Mouse (Mus musculus) retina, postnatal 7 days (tissue): ENCODE measurements around the gene Msh3.

Experiments
- DNase-seq: peaks from one replicate; pipeline ENCODE4 v3.0.0-alpha.2; 2012; ENCODE audit warnings: low read depth, low spot score

Gene Msh3

GRCm38 (mm10) chr13:92330621-92331020 is 24.2 kb downstream of the Msh3 start:
- no peak for DNase-seq

DNA sequence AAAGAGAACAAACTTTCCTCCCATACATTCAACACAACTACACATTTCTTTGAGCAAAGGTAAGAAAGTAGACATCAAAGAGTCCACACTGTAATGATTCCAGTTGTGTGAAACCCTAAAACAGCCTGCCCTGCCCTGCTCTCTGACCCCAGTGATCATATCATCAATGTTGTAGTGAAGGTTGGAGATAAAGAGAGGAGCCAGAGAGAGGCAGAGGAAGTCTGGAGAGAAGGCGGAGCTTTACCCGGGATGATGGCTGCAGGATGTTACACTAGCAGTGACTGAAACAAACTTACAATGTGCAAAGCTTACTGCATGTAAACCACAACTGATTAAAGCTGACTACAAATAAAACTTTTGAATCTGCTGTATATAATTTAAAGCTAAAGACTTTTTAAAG is 26.8 kb downstream of the Msh3 start:
- no peak for DNase-seq

- no peak for DNase-seq
Observed at GRCm38 (mm10) chr13:92326030-92326429, 28.8 kb downstream of the Msh3 start.

DNA sequence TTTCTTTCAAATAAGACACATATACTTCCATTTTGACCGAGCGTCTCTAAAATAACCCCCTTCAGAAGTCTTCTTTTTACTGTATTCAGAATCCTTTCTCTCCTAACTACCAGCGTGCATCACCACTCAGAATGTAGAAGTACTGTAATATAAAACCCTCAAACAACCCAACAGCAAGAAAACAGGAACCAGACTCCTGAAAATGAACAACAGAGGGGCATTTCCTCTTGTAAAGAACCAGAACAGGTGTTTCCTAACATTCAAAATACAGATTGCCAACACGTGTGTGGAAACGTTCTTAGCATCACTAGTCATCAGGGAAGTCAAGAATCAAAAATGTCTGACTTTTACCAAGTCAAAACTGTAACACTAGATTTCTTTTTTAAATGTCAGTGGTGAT is 34.0 kb downstream of the Msh3 start:
- DNase-seq = no peak

DNA sequence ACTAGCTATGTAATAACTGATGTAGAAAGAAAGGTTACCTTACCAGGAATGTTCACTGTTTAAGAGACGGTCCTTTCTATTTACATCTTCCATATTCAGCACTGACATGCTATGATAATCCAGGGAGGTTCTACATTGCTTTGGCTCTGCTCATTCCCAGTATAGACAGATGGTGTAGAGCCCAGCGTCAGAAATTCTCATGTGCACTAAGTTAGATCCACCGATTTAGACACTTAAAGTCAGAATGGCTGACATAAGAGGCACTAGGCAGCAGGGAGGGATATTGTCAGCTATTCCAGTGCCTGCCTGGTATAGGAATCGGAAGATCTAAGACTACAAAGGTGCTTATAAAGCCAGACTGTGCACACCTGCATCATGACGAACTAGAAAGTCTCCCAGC is 40.2 kb downstream of the Msh3 start:
- DNase-seq = no peak

DNA sequence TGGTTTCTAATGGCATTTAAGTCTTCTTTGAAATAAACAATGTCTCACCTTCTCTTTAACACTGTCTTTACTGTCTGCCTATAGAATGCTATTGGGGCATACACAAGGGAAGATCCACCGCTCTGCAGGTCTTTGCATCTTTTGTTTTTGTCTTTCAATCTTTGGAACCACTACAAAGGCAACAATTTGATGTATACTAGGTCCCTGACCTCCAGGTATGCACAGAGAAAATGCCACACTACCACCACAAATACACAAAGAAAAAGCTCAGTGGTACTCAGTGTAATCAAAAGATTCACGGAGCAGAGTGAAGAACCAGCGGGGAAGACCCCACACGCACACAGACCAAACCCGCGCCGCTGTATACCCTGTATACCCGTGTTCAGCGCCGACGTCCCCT is 49.1 kb downstream of the Msh3 start, which contains the start of gene Gm20379:
Gm20379 (plus strand) TSS at position 301 of the 400 bp plus-strand sequence.
- no peak for DNase-seq

GRCm38 (mm10) chr13:92304291-92304690 is 50.5 kb downstream of the Msh3 start:
- DNase-seq = no peak

DNA sequence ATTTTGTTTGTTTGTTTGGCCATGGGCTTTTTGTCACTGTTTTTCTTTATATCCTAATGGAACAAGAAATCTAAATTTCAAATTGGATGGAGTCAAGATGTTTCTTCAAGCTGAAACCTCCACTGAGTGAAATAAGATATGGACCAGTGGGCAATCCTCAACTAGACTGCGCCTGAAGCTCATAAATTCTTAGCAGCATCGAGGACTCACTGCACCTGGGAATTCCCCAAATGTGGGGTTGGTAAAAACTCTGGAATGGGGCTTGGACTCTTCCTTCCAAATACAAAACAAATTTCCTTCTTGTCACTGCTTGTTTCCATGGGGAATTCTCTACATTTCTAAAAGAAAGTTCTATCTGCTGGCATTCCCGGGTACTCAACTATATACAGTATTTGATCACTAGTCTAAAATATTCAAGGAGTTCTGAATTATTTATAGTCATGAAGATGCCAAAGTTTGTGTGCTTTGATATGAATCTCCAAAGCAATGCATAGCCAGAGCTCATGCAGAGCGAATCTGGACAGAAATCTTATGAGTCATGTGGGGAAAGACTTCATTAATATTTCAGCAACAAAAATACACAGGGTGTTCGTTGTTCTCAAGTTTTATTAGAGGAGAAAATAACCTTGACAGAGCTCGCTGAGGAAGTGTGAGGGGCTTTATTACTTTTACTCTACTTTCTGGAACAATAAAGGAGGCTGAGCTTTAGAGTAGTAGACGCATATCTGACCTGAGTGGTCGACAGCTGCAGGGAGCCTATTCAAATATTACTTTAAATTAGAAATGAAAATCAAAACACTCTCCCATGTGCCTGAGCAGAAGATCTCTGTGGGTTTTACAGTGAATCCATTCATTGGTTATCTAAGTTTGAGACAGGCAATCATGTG is 51.5 kb downstream of the Msh3 start:
- DNase-seq = no peak

DNA sequence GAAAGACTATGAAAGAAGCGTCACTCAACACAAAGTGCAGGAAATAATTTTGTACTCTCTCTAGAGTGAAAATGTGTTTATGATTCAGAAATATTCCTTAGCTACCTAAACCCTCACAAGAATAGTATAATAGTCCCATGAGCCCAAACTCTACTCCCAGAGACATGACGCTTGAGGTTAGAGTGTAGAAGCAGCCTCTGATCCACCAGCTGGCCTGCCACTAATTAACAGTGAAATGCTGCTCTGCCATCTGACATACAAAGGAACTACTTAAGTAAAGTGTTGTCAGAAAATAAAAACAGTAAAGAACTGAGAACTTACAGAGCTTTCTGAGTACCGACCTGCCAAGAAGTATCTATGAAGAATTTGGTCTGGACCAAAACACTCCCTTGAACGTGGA is 52.3 kb downstream of the Msh3 start:
- DNase-seq = no peak

GRCm38 (mm10) chr13:92301754-92302153 is 53.0 kb downstream of the Msh3 start:
- DNase-seq = no peak

DNA sequence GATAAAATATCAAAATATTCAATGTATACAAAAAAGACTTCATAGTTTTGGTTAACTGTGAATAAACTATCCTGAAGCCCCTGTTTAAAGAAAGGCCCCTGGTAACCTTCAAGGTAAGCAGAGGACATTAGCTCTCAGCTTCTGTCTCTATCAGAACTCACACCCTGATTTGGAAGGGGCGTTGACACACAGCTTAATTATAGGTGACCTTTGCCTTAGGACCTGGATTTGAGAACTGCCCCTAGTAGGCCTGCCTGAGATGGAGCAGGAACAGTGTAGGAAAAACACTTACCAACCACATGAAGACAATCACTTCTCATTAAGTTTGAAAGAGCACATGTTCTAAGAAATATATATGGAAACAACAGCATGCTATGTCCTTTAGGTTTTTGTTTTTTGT is 55.3 kb downstream of the Msh3 start:
- DNase-seq = no peak

DNA sequence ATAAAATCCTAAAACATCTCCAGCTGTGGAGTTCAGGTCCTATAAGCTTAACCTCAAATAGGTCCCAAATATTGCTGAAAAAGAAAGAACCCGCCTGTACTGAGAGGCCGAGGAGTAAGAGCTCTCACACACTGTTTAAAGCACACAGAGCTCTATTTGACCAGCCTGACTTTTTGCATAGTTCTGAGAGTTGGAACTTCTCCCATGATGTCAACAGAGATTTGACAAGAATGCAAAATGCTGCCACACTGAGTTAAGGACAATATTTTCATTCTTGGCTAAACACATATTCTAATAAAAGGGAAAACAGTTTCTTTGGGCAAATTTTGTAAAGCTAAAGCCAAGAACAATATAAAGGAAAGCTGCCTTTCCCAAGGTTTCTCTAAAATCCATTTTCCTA is 57.8 kb downstream of the Msh3 start:
- DNase-seq = no peak

DNA sequence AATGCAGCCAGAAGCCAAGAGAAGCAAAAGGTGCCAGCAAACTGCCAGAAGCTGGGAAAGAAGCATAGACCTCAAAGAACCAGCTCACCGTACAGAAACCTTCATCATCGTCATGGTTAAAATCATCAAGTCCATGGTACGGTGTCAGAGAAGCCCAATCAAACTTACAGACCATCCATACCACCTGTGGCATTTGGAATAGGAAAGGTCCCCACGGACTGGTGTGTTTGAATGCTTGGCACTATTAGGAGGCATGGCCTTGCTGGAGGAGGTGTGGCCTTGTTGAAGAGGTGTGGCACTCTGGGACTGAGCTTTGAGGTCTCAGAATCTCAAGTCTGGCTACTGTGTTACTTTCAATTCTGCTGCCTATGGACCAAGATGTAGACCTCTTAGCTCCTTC is 58.3 kb downstream of the Msh3 start:
- no peak for DNase-seq

GRCm38 (mm10) chr13:92293883-92294282 is 60.9 kb downstream of the Msh3 start:
- no peak for DNase-seq

DNA sequence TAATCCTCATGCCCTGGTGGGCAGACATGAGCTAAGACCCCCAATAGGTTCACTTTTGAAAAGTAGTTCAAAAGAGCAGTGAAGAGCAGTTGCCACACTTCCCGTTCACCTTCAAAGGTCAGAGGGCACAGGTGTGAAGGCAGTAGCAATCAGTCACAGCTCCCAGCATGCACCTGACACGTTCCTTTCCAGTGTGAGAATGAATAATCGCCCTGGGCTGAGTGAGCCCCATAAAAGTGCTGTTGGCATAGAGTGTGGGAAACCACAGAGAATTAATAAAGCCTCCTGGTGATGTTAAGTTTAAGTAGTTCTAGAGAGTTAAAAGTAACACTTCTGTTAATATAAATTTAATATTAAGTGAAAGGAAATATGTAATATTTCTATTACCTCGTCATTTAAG is 63.2 kb downstream of the Msh3 start:
- no peak for DNase-seq

GRCm38 (mm10) chr13:92277027-92277426 is 77.8 kb downstream of the Msh3 start:
- no peak for DNase-seq

GRCm38 (mm10) chr13:92275292-92275691 is 79.5 kb downstream of the Msh3 start:
- DNase-seq = no peak

GRCm38 (mm10) chr13:92274274-92275198 is 80.3 kb downstream of the Msh3 start:
- DNase-seq = no peak

DNA sequence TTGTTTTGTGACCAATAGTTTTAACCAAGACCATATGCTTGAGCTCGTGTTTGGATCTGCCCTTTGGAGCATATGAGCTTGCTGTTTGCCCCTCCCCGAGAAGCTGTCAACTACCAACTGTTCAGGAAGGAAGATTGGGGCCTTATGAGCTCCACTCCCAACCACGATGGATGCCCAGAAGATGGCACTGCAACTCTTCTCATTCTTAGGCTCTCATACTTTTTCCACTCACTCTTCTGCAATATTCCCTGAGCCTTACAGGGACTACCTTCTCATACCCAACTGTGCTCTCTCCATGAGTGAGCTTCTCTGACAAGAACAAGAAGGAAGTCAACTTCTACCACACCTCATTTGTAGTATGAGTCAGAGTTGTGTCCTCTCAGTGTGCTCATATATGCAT is 87.7 kb downstream of the Msh3 start:
- no peak for DNase-seq

- no peak for DNase-seq
Observed at GRCm38 (mm10) chr13:92263566-92263965, 91.2 kb downstream of the Msh3 start.

DNA sequence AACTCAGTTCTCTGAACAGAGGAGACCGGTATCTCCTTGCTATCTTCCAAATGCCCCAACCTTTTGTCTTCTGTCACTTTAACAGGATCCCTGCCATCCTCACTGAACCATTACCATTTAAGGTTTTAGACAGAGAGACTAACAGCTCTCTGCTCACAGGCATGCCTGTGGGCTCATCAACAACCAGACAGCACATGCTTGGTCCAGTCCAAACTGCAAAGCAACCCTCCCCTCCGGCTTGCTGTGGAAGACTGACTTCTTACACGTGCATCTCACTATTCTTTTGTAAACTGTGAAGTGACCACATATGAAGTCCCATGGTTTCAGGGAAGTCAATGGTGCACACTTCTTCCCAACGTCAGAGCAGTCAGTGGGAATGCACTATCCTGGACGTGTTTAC is 93.5 kb downstream of the Msh3 start:
- DNase-seq = no peak

DNA sequence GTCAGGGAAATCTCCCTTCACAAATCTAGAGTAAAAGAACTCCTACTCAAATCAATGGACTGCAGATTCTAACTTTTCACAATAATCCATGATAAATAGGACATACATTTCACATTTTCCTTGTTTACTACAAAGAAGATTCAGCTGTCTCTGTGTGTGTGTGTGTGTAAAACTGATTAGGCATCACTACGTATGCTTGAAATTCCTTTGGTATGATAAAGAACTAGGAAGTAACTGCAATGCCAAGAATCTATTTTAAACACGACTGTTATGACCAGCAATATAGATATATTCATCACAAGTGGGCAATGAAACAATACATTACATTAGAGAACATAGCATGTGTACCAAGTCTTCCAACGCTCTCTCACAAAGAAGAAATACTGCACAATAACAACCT is 99.3 kb downstream of the Msh3 start:
- no peak for DNase-seq

GRCm38 (mm10) chr13:92253850-92254249 is 101.0 kb downstream of the Msh3 start:
- no peak for DNase-seq
